ENCODE assay signal across 8 mouse cellular contexts in the genomic region with DNA sequence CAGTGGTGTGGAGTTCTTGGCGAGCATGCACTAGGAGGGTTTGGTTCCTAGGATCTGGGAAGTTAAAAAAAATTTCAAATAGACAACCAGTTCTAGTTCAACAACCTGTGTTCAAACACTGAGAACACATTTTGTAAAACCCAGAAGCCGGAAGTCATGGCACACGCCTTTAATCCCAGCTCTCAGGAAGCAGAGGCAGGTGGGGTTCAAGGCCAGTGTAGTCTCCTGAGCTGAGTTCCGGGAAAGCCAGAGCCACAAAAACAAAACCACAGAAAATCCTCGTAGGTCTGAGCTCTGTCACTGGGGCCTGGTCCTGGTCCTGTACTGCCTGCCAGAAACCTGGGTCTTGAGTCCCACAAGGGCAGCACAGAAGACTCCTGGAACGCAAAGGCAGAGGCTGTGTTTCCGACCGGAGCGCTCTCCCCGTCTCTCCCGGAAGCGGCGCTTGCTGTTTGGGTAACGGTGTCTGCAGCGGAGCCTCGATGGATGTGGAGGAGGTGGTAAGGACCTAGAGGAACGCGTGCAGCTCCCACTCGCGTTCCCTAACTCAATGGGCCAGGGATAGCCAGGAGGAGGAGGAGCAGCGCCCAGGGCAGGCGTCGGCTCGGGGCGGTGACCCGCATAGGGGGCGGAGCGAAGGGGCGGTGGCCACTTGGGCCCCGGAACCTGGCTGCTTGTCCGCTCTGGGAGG. TPM values are rescaled to one million over a fixed set of nuclear protein-coding genes. Genes with fewer than 3 reads are reported as not detected.
DNase-seq lines count a peak whose midpoint lies in the region; ATAC-seq and TF ChIP-seq lines count a peak whose summit lies in the region.

A gene (plus strand): TSS at position 210 of the 691 bp plus-strand sequence.

- H3K9me3 ChIP-seq in ES-E14 (ENCODE audit: control insufficient read depth, insufficient read depth, low read depth, low read length): no peaks in the 10 kb centered on the region
- no peaks in the 10 kb centered on the region for H3K9me3 ChIP-seq in forebrain, embryonic 16.5 days (ENCODE audit: control insufficient read depth, low read length)
- no peaks in the 10 kb centered on the region for H3K9me3 ChIP-seq in lung, embryonic 15.5 days

- 11% methylated on average over 29 of the region's 31 CpGs for WGBS in forebrain, embryonic 16.5 days
- 8% methylated on average over 31 of the region's 31 CpGs for WGBS in lung, embryonic 15.5 days

- H3K27ac ChIP-seq in ES-E14 (ENCODE audit: insufficient read depth, low read depth, low read length, poor library complexity, severe bottlenecking): no peak within 1 kb of the TSS
- H3K27ac ChIP-seq in forebrain, embryonic 16.5 days (ENCODE audit: low read length): peak within 1 kb of the TSS; percentile 53; the same call in 1 of the 2 replicates
- H3K27ac ChIP-seq in lung, embryonic 15.5 days: peak within 1 kb of the TSS; percentile 51; the same call in 1 of the 2 replicates

- H3K9ac ChIP-seq in ES-E14 (ENCODE audit: insufficient read depth, low read depth, low read length, poor library complexity, severe bottlenecking): peak within 1 kb of the TSS; percentile 64
- peak within 1 kb of the TSS; percentile 86 for H3K9ac ChIP-seq in forebrain, embryonic 16.5 days (replicated peaks; ENCODE audit: low read depth, low read length)
- peak within 1 kb of the TSS; percentile 53 for H3K9ac ChIP-seq in lung, embryonic 15.5 days

- H3K36me3 ChIP-seq in ES-E14 (ENCODE audit: control insufficient read depth, insufficient read depth, low read length, poor library complexity, severe bottlenecking): no peaks in the 10 kb centered on the region
- H3K36me3 ChIP-seq in forebrain, embryonic 16.5 days (ENCODE audit: control insufficient read depth, insufficient read depth): no peaks in the 10 kb centered on the region
- no peaks in the 10 kb centered on the region for H3K36me3 ChIP-seq in lung, embryonic 15.5 days

- no peaks in the 10 kb centered on the region; a peak in 1 of 4 replicates for H3K4me1 ChIP-seq in ES-E14 (ENCODE audit: control insufficient read depth in 2 of 2, insufficient read depth in 2 of 2, low read length in 2 of 2, poor library complexity in 1 of 2)
- peaks cover 3% of the 10 kb centered on the region; the same call in 1 of the 2 replicates for H3K4me1 ChIP-seq in forebrain, embryonic 16.5 days (replicated peaks; ENCODE audit: control insufficient read depth, insufficient read depth, low read length)
- H3K4me1 ChIP-seq in lung, embryonic 15.5 days: 0 out of 2 replicates have a peak, but pooled peaks cover 4% of the 10 kb centered on the region

- peak; percentile 89 for DNase-seq in ES-E14 (ENCODE audit: low read depth, low spot score)
- DNase-seq in cerebellum, adult 11-12 months: peak; percentile 78
- peak; percentile 88 for DNase-seq in heart, postnatal 4 days
- DNase-seq in layer of hippocampus, adult 8-10 months (ENCODE audit: low spot score in 2 of 2): peak; percentile 59 to 82
- peak; percentile 56 for DNase-seq in ovary, adult 18-20 months (ENCODE audit: low spot score)
- DNase-seq in thymus, postnatal 0 days (ENCODE audit: low spot score): peak; percentile 84

- peak; percentile 92 for ATAC-seq in forebrain, embryonic 16.5 days
- peak; percentile 86 for ATAC-seq in lung, embryonic 15.5 days (ENCODE audit: borderline replicate concordance, extremely low read depth, low FRiP score, low TSS enrichment)

- H3K4me2 ChIP-seq in forebrain, embryonic 16.5 days (ENCODE audit: low read length): peak within 1 kb of the TSS; percentile 57
- H3K4me2 ChIP-seq in lung, embryonic 15.5 days: peak within 1 kb of the TSS; percentile 64

- H3K27me3 ChIP-seq in forebrain, embryonic 16.5 days (replicated peaks; ENCODE audit: control insufficient read depth, insufficient read depth, low read length): no peaks in the 10 kb centered on the region
- H3K27me3 ChIP-seq in lung, embryonic 15.5 days: no peaks in the 10 kb centered on the region

- in situ Hi-C loops in ES-E14 (cut with MboI; ENCODE audit: low sequenced_read_pairs in 2 of 2, unreplicated experiment in 2 of 2): loop anchor here in 1 of 2 experiments (10.0 kb wide), 1 partner anchor 57 kb away; no protein-coding TSS in a partner anchor

- H3K4me3 ChIP-seq in ES-E14 (ENCODE audit: insufficient read depth in 1 of 2, low read depth in 1 of 2, low read length in 2 of 2, poor library complexity in 1 of 2, severe bottlenecking in 1 of 2): peak within 1 kb of the TSS; percentile 67 to 71
- peak within 1 kb of the TSS; percentile 69 for H3K4me3 ChIP-seq in forebrain, embryonic 16.5 days (replicated peaks; ENCODE audit: low read length)
- peak within 1 kb of the TSS; percentile 85 for H3K4me3 ChIP-seq in lung, embryonic 15.5 days

TF ChIP-seq in ES-E14, 5 proteins besides CTCF, POLR2A, EP300 and RAD21:
- peak; percentile 73 for TF ChIP-seq HCFC1 (IDR thresholded peaks at IDR 0.05; ENCODE audit: borderline replicate concordance, insufficient read depth, low read length)
- no peak for TF ChIP-seq ZNF384 (IDR thresholded peaks at IDR 0.05; ENCODE audit: low read depth, low read length)

RNA-seq across cellular contexts. Expression of the gene that starts here (rescaled TPM):
- total RNA-seq in ES-E14 (2012; rRNA removed): 27.7 and 31.8 TPM in 2 replicates
- 41.9 and 46.7 TPM in 2 replicates for polyA plus RNA-seq in forebrain, embryonic 16.5 days (2015; fragmentation: Nextera tagmentation; extraction: Ambion mirVana)
- total RNA-seq in heart, postnatal 4 days (2021): 10 to 100 TPM; 17.2 to 17.8 TPM
- total RNA-seq in layer of hippocampus, adult 8-10 months (2022): 10 to 100 TPM; 31.8 to 38.0 (median 32.7) TPM
- polyA plus RNA-seq in lung, embryonic 15.5 days (2015; fragmentation: Nextera tagmentation; extraction: Ambion mirVana): 28.2 and 28.8 TPM in 2 replicates
- 43.6 and 45.8 TPM in 2 replicates for polyA plus RNA-seq in thymus, postnatal 0 days (2015; fragmentation: Nextera tagmentation; extraction: Ambion mirVana)
